Mouse (Mus musculus) megakaryocyte, embryonic 14.5 days (primary cell): ENCODE results near the gene Scml4. TPM values are rescaled to one million over a fixed set of nuclear protein-coding genes. Genes with fewer than 3 reads are reported as not detected.

ENCODE experiments used
- H3K27me3 ChIP-seq: replicated peaks from 2 replicates; pipeline ENCODE3; 2012; ENCODE audit warnings: inconsistent platforms
- H3K36me3 ChIP-seq: replicated peaks from 2 replicates; pipeline ENCODE3; 2012; ENCODE audit warnings: low read length, inconsistent platforms, mixed read lengths
- H3K4me1 ChIP-seq: 2 replicates; pipeline ENCODE4 v1.6.1; 2012; ENCODE audit warnings: inconsistent platforms
- H3K4me3 ChIP-seq: replicated peaks from 2 replicates; pipeline ENCODE3; 2012; ENCODE audit warnings: moderate library complexity, mild to moderate bottlenecking, inconsistent platforms
- H3K9me3 ChIP-seq: 2 replicates; pipeline ENCODE4 v1.6.1; 2012; ENCODE audit warnings: inconsistent platforms
- FLI1 ChIP-seq: IDR thresholded peaks from 2 replicates; pipeline ENCODE4 v1.6.1; 2012; ENCODE audit warnings: low read length, inconsistent platforms, mixed read lengths
- GATA1 ChIP-seq: IDR thresholded peaks from 3 replicates; pipeline ENCODE4 v1.6.1; 2012; ENCODE audit warnings: mixed read lengths, low read length, inconsistent platforms, borderline replicate concordance
- polyA plus RNA-seq: library from polyadenylated mRNA; stranded (reverse); fragments of >175 nt; gene quantifications from 2 replicates; pipeline ENCODE4 v1.2.3, GENCODE M21; 2012; ENCODE audit warnings: low replicate concordance; ENCODE audit not compliant: insufficient read depth

The Scml4 gene
- polyA plus RNA-seq, 1 experiment = not detected

DNA sequence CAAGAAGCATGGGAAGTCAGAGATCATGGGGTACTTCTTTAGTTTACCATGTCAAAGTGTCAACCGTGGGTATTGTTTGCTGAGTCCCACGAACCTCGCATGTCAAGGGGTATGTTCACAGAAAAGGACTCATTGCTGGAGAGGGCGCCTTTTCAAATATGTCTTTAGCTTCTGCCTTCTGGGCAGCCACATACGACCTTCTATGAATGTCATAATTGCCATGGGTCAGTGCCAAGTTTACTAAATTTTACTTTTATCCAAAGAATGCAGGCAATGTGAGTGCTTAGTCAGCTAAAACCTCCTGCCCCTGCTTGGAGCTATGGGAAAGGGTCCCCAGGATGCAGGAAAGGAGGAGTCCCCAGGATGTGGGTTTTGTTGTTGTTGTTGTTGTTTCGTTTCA lies 116.4 kb downstream of the Scml4 start:
- TF ChIP-seq GATA1 (no peak), FLI1 (no peak)

DNA sequence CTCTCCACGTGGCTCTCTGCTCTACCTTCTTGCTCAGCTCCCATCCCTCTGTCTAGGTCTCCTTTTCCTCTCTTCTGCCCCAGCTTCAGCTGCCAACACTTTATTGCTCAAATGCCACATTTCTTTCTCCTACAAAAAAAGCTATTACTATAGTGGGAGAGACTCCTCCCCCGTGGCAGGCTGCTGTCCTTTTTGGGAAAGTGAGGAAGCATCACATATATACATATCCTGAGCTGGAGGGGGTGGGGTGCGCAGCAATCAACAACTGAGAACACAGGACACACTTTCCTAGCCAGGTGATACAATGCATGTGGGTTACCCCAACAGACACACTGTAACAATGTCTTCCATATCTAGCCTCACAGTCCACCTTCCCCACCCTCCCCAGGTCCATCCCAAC lies 118.2 kb downstream of the Scml4 start:
- H3K36me3 ChIP-seq = no peaks in the 10 kb centered on the region
- no peaks in the 10 kb centered on the region for H3K4me1 ChIP-seq
- peaks cover 50% of the 10 kb centered on the region for H3K27me3 ChIP-seq
- no peaks in the 10 kb centered on the region for H3K9me3 ChIP-seq
- TF ChIP-seq FLI1 = no peak
- no peak for TF ChIP-seq GATA1
- no peak overlapping the region for H3K4me3 ChIP-seq

More for the DNA sequence above, 116.4 kb downstream of the Scml4 start:
- Histone ChIP-seq H3K27me3 (peaks cover 42% of the 10 kb centered on the region), H3K4me1 (peaks cover 4% of the 10 kb centered on the region; the same call in 1 of the 2 replicates), H3K4me3 (no peak overlapping the region), H3K9me3 (no peaks in the 10 kb centered on the region), H3K36me3 (no peaks in the 10 kb centered on the region)

DNA sequence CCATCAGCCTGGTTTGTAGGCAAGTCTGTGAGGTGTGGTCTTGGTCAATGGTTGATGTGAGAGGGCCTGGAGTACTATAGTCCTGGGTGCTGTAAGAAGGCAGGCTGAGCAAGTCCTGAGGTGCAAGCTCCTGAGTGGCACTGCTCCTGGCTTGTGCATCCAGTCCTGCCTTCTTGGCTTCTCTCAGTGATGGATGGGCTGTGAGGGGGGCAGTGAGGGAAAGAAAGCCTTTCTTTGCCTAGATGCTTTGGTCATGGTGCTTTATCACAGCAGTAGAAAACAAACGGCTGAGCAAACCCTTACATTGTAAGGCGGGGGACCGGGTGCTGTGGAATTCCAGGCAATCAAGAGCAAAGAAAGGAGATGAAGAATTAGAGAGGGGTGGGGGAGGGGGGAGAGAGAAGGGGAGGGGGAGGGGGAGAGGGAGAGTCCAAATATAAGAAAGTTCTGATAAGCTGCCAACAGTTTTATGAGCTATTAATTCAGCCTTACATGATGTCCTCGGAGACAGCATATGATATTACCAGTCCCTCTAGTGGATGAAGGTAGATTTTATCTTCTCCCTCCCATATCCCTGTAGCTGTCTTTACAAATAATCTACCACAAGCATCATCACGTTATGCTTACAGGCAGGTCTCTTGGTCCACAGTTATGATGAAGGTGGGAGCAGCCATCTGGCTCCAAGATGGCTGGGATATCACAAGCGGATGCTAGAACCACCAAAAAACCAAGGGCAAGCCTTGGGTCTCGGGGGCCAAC lies 121.0 kb downstream of the Scml4 start:
- TF ChIP-seq FLI1 = no peak
- no peak for TF ChIP-seq GATA1
- Histone ChIP-seq H3K27me3 (peaks cover 31% of the 10 kb centered on the region), H3K9me3 (no peaks in the 10 kb centered on the region), H3K4me3 (no peak overlapping the region), H3K4me1 (no peaks in the 10 kb centered on the region), H3K36me3 (no peaks in the 10 kb centered on the region)

DNA sequence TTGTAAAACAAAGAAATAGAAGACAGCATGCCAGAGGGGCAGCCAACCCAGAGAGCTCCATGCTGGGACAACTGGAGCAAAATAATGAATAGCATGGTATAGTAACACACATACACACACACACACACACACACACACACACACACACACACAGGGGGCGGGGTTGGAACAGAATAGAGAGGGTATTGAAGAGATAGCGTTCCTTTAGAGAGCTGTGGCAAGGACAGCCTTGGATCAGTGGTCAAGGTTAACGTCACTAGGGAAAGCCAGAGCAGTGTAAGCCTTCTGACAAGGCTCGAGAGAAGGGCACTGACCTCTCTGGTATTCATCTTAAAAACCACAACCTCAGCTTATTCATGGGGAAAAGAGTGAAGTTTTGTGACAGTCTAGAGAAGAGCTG lies 124.7 kb downstream of the Scml4 start:
- H3K27me3 ChIP-seq = peaks cover 17% of the 10 kb centered on the region
- TF ChIP-seq FLI1 = no peak
- no peak for TF ChIP-seq GATA1
- peaks cover 17% of the 10 kb centered on the region for H3K4me1 ChIP-seq
- H3K36me3 ChIP-seq = no peaks in the 10 kb centered on the region
- H3K4me3 ChIP-seq = no peak overlapping the region
- no peaks in the 10 kb centered on the region for H3K9me3 ChIP-seq

DNA sequence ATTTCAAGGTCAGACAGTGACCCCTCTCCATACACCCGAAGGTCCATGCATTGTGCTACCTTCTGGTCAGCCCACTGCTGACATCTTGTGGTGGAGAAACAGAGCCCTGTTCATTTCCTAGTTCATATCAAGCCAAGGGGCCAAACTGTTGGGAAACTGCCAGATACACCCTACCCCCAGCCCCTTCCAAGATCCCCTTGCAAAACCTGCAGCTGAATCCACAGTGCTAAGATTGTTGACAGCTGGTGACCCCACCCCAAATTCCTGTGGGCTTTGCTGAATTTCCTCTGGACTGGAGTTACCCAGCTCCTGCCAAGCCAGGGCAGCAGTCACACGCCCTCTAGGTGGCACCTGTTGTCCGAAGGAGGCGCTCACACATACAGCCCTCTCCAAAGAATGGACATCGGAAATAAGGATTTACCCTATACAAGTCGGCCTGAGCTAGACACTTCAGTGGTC lies 127.5 kb downstream of the Scml4 start:
- Histone ChIP-seq H3K27me3 (peaks cover 22% of the 10 kb centered on the region), H3K4me1 (peaks cover 17% of the 10 kb centered on the region), H3K4me3 (no peak overlapping the region), H3K9me3 (no peaks in the 10 kb centered on the region), H3K36me3 (no peaks in the 10 kb centered on the region)
- TF ChIP-seq FLI1 = no peak
- no peak for TF ChIP-seq GATA1

DNA sequence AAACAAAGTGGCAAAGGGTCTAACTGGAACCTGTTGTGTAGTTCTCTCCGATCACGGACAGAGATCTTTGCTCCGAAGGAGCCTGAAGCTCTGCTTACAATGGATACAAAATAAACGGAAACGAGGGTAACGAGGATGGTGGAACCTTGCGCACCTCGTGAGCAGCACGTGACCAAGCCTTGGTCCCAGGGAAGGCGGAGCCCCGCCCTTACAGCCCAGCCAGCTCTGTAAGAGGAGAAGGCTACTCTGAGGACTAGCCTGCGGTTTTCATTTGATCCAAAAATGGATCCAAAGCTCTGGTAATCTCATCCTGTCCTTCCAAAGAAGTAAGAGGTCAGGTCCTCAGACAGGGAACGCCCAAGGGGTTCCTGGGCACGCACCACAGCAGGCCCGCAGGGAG lies 128.5 kb downstream of the Scml4 start:
- peaks cover 17% of the 10 kb centered on the region for H3K4me1 ChIP-seq
- H3K4me3 ChIP-seq = no peak overlapping the region
- no peaks in the 10 kb centered on the region for H3K36me3 ChIP-seq
- no peak for TF ChIP-seq GATA1
- no peak for TF ChIP-seq FLI1
- peaks cover 25% of the 10 kb centered on the region for H3K27me3 ChIP-seq
- H3K9me3 ChIP-seq = no peaks in the 10 kb centered on the region

DNA sequence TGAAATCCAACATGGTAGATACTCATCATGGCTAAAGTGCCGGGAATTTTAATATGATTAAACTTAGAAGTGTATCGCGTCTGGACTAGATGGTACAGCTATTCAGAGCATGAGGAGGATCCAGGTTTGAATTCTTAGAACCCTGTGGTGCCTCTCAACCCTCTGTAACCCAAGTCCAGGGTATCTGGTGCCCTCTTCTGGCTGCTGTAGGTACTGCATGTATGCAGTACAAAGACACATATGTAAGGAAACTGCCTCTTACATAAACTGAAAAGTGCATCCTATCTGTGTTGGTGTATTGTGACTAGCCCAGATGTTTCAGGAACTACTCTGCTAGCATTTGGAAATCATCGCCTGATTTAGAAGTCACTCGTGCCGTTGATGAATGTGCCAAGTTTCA lies 129.7 kb downstream of the Scml4 start:
- Histone ChIP-seq H3K4me3 (no peak overlapping the region), H3K27me3 (peaks cover 35% of the 10 kb centered on the region), H3K4me1 (peaks cover 17% of the 10 kb centered on the region), H3K36me3 (no peaks in the 10 kb centered on the region), H3K9me3 (no peaks in the 10 kb centered on the region)
- no peak for TF ChIP-seq GATA1
- TF ChIP-seq FLI1 = no peak

DNA sequence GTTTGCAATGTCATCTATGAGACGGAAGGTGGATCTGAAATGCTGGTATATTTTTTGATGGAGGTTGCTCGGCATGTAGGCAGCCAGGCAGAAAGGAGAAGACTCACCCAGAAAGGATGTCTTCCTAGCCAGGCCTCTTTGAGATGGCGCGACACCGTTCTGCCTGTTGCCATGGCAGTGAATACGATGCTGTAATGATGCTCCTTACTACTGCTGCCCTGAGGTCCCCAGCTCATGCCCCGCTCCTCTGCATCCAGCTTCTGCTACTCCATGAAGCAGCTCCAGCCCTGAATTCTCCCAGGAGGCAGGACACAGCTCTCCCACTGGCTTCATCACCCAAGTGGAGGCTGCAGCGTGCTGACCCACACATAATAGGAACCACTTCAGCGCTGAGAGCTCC lies 130.8 kb downstream of the Scml4 start:
- no peak for TF ChIP-seq FLI1
- no peak for TF ChIP-seq GATA1
- H3K4me1 ChIP-seq = peaks cover 17% of the 10 kb centered on the region
- no peaks in the 10 kb centered on the region for H3K36me3 ChIP-seq
- no peak overlapping the region for H3K4me3 ChIP-seq
- peaks cover 40% of the 10 kb centered on the region for H3K27me3 ChIP-seq
- no peaks in the 10 kb centered on the region for H3K9me3 ChIP-seq

DNA sequence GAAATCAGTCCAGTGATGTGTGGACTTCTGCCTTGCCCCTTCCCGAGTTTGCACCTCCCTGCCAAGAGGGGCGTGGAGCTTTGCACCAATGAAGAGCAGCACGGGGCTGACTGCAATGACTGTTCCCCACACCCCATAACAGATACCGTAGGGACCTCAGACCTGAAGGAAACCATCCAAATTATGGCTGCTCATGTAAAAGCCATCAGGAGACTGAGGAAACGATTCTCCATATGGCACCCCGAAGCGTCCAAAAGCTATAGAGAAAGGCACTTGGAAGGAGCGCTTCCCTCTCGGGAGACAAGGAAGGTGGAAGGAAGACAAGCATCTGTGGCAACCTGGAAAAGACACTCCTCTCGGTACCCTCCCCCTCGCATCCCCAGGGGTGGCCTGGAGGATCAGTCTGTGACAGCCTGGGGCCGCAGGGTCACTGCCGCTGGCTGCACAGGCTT lies 134.2 kb downstream of the Scml4 start:
- Histone ChIP-seq H3K36me3 (no peaks in the 10 kb centered on the region), H3K9me3 (no peaks in the 10 kb centered on the region), H3K27me3 (peaks cover 42% of the 10 kb centered on the region), H3K4me1 (no peaks in the 10 kb centered on the region; the same call in 1 of the 2 replicates), H3K4me3 (no peak overlapping the region)
- TF ChIP-seq GATA1 (no peak), FLI1 (no peak)

DNA sequence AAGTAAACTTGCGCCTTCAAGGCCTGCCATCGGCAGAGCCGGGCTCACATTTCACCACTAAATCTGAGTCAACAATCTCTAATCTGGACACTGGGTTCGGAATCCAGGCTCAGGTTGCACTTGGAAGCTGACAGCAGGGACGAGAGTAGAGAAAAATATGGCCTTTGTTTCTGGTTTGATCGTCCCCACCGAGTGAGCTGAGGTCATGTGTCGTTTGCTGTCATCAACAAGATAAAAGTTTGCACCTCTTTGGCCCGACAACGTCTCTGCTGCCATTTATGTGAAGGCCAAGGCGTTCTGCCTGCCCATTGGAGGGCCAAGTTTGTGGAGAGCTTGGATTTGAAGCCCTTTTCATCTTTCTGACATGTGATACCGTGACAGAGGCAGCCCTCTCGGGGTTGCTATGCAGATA lies 135.3 kb downstream of the Scml4 start:
- Histone ChIP-seq H3K4me1 (no peaks in the 10 kb centered on the region; the same call in 1 of the 2 replicates), H3K9me3 (no peaks in the 10 kb centered on the region), H3K27me3 (peaks cover 45% of the 10 kb centered on the region), H3K36me3 (no peaks in the 10 kb centered on the region), H3K4me3 (no peak overlapping the region)
- TF ChIP-seq GATA1 = no peak
- no peak for TF ChIP-seq FLI1
